Mouse (Mus musculus): ENCODE measurements around the gene Mmp9.

The Mmp9 gene

DNA sequence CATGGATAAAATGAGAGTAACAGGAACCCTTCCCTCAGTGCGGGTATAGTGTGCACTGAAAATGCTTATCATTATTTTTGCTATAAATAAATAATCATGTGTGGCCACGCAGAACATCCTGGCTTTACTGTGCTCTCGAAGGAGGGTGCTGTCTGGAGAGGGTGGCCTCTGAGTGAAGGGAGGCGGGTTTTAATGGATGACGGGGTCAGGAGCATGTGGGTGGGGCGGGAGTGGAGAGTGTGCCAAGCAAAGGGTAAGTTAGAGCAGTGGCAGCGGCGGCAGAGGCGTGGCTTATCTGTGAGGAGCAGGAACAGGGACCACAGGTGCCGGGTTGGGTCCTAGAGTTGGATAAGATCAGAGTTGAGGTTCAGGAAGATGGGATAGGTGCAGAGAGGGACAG is 51.2 kb downstream of the Mmp9 start:
- no peak for DNase-seq (ENCODE audit: low spot score)

DNA sequence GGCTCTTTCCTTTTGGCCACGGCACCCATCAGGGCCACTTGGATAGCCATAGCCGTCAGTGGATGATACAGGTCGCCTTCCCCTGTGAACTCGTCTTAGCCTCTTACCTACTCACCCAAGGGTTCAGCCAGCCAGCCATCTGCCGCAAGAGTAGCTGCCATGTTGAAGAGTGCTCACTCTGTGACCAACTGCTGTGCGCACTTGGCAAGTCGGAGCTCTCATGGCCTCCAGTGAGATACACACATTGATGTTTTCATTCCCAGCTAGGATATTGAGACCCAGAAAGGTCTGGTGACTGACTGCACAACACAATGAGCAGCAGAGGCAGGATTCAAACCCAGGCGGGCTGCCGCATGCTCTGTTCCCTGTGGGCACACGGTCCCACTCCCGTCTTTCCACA is 53.6 kb downstream of the Mmp9 start:
- no peak for DNase-seq (ENCODE audit: low spot score)

GRCm38 (mm10) chr2:164994659-164995428 is 54.3 kb downstream of the Mmp9 start:
- no peak for DNase-seq (ENCODE audit: low spot score)

- DNase-seq (ENCODE audit: low spot score): no peak
Observed at GRCm38 (mm10) chr2:164995976-164996375, 55.4 kb downstream of the Mmp9 start.

DNA sequence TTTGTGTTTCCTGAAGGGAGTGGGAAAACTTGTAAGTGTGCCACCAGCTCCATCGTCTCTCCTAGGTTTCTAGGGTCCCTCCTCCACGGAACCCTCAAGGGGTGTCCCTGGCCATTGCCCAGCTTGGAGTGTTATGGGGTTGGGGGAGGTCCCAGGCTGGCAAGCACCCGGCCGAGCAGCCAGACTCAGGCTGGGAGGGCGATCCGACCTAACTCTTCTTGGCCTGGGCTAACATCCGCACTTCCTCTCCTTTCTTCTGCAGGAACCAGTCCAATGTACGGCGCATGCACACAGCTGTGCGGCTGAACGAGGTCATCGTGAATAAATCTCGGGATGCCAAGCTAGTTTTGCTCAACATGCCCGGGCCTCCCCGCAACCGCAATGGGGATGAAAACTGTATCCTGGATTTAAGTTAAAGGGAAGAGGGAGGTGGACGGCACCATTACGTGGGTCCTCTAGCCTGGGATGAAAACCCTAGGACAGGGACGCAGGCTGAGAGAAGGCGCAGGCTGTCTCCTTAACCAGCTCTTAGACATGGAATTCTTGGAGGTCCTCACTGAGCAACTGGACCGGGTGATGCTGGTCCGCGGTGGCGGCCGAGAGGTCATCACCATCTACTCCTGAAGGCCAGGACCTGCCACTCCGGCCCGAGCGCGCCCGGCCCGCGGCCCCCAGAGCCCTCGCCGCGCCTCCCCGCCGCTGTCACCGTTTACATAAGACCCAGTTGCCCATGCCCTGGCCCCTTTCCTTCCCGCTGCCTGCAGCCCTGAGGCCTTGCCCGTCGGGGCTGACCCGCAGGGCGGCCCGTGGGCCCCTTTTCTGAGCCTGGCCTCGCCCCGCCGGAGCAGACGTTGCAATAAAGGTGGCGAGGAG is 56.5 kb downstream of the Mmp9 start:
- DNase-seq (ENCODE audit: low spot score): no peak

DNA sequence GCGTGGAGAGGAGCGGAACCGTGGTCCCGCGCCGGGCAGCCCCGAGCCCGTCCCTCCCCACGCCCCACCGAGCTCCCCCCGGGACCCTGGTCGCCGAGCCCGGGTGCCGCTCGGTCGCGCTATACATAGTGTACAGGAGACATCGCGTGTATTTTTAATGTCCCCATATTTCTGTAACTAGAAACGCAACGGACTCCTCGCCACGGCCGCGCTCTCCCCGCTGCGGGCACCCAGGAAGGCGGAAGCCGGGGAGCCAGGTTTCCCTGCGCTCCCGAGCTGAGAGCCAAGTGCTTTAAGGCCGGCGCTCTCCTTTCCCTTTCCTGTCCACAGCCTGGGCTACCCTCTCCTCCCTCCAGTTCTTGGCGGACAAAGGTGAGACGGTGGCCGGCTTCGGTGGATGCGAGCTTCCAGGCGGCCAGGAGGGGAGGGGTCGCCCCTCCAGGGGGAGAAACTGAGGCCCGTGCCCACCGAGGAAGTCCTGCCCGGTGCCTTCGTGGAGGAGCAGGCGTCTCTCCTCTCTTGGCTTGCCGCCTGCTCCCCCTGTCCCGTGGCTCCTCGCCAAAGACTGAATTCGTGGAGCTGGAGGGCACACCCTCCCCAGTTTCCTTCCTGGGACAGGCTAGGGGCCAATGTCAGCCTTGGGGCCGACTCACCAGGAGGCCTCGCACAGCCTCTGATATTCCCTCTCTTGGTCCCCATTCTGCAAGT is 57.3 kb downstream of the Mmp9 start:
- DNase-seq (ENCODE audit: low spot score): no peak

GRCm38 (mm10) chr2:165001958-165002357 is 61.4 kb downstream of the Mmp9 start:
- no peak for DNase-seq (ENCODE audit: low spot score)

DNA sequence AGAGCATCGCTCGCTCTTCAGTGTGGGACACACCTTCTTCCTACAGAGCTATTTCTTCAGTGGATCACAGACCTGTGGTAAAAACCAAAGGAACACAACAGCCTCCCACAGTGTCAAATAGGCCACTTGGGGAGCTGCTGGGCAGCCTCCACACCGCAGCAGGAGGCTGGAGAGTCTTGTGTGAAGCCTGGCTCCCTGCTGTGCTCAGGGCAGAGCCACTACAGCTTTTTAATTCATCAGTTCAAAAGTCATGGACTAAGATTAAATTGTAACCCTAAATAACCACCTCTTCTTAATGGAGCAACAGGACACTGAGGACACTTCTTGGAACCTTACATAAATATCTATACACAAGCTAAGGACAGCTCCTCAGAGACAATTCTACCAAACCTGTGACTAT is 62.5 kb downstream of the Mmp9 start:
- DNase-seq (ENCODE audit: low spot score): no peak

DNA sequence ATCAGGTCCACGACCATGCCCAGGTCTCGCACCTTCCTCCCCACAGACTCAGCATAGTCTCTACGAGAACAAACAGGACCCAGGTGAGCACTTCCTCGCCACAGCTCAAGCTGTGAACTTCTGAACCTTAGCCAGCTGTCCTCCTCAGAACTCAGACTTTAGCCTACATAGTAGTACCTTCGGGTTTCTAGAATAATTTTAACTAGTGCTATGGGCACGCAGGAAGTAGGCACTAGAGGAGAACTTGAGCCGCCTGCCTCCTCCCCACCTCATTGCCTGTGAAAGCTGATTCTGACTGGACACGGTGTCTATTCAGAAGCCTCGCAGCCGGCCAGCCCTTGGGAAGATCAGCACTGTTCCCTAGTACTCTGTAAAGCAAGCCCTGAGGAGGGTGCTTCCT is 63.7 kb downstream of the Mmp9 start:
- DNase-seq (ENCODE audit: low spot score): no peak

All from spleen, adult 12 weeks (tissue).